Mouse (Mus musculus) kidney, postnatal 0 days (tissue): ENCODE measurements around the gene Olfr78. TPM values are rescaled to one million over a fixed set of nuclear protein-coding genes. Genes with fewer than 3 reads are reported as not detected.

Source experiments
- ATAC-seq: fragments of 200-750 bp; cut with Nextera tagmentation; replicated peaks from 2 replicates; pipeline ENCODE4 v1.8.0; 2017; ENCODE audit warnings: low read depth, moderate number of reproducible peaks, moderate TSS enrichment, moderate library complexity; ENCODE audit not compliant: low FRiP score
- DNase-seq: peaks from one replicate; pipeline ENCODE4 v3.0.0-alpha.2; 2016; ENCODE audit warnings: low spot score
- H3K27ac ChIP-seq: fragments of 300-500 bp; sonication (generic); 2 replicates; pipeline ENCODE4 v1.5.1; 2014; ENCODE audit warnings: mild to moderate bottlenecking
- H3K27me3 ChIP-seq: fragments of 300-500 bp; sonication (generic); 2 replicates; pipeline ENCODE4 v1.6.1; 2014; ENCODE audit warnings: low read length, mixed read lengths; ENCODE audit not compliant: insufficient read depth
- H3K36me3 ChIP-seq: fragments of 300-500 bp; sonication (generic); 2 replicates; pipeline ENCODE4 v1.6.1; 2014; ENCODE audit warnings: low read length, mixed read lengths; ENCODE audit not compliant: insufficient read depth
- H3K4me1 ChIP-seq: fragments of 300-500 bp; sonication (generic); replicated peaks from 2 replicates; pipeline ENCODE4 v1.6.1; 2014; ENCODE audit warnings: antibody characterized with exemption, low read length, mixed read lengths; ENCODE audit not compliant: insufficient read depth
- H3K4me2 ChIP-seq: fragments of 300-500 bp; sonication (generic); 2 replicates; pipeline ENCODE4 v1.6.1; 2014; ENCODE audit warnings: mild to moderate bottlenecking, low read length, moderate library complexity, mixed read lengths
- H3K4me3 ChIP-seq: fragments of 300-500 bp; sonication (generic); replicated peaks from 2 replicates; pipeline ENCODE4 v1.5.1; 2014; ENCODE audit warnings: low read depth, low read length
- H3K9ac ChIP-seq: fragments of 300-500 bp; sonication (generic); 2 replicates; pipeline ENCODE4 v1.6.1; 2014; ENCODE audit warnings: low read depth, low read length
- H3K9me3 ChIP-seq: fragments of 300-500 bp; sonication (generic); replicated peaks from 2 replicates; pipeline ENCODE4 v1.6.1; 2016; ENCODE audit warnings: low read length, inconsistent platforms, mixed read lengths
- CTCF ChIP-seq: IDR thresholded peaks from 2 replicates; pipeline ENCODE4 v1.5.1; 2016; ENCODE audit warnings: antibody characterized with exemption, low read depth, mild to moderate bottlenecking, moderate library complexity
- WGBS: fragments of 180-500 bp; shearing (Covaris S2); extraction: QIAGEN DNeasy Blood & Tissue Kit; methylation state at CpG from one replicate; pipeline ENCODE4 v1.1.7; 2014; 5-methylcytosine and 5-hydroxymethylcytosine counted together
- polyA plus RNA-seq: library from polyadenylated mRNA; unstranded; fragments of >200 nt; fragmentation: Nextera tagmentation; extraction: Ambion mirVana; gene quantifications from 2 replicates; pipeline ENCODE4 v1.2.1, GENCODE M21; 2015

Gene Olfr78
- polyA plus RNA-seq = 0.50 and 0.63 TPM in 2 replicates

GRCm38 (mm10) chr7:102759266-102759665 lies at the start of gene Olfr78, which contains the start of gene Olfr560:
TSS of gene Olfr78 (minus strand) at chr7:102759471.
TSS of gene Olfr560 (minus strand) at chr7:102759366.
- TF ChIP-seq CTCF = no peak
- DNase-seq (no peak), ATAC-seq (no peak)
- H3K27me3 ChIP-seq = no peaks in the 10 kb centered on the region
- no peak within 1 kb of the TSS for H3K27ac ChIP-seq
- no peak within 1 kb of the TSS for H3K4me3 ChIP-seq
- no peaks in the 10 kb centered on the region for H3K4me1 ChIP-seq
- no peaks in the 10 kb centered on the region for H3K9me3 ChIP-seq
- no peaks in the 10 kb centered on the region for H3K36me3 ChIP-seq
- H3K4me2 ChIP-seq = no peak within 1 kb of the TSS
- no peak within 1 kb of the TSS for H3K9ac ChIP-seq
- WGBS = 83% methylated on average over 4 of the region's 4 CpGs

GRCm38 (mm10) chr7:102803180-102803579 lies 43.9 kb upstream of the Olfr78 start, which contains the start of gene Olfr564:
TSS of gene Olfr564 (plus strand) at chr7:102803480.
- no peak within 1 kb of the TSS for H3K27ac ChIP-seq
- TF ChIP-seq CTCF = no peak
- no peaks in the 10 kb centered on the region for H3K4me1 ChIP-seq
- H3K4me3 ChIP-seq = no peak within 1 kb of the TSS
- H3K4me2 ChIP-seq = no peak within 1 kb of the TSS
- H3K9ac ChIP-seq = no peak within 1 kb of the TSS
- no peaks in the 10 kb centered on the region for H3K27me3 ChIP-seq
- no peak for DNase-seq
- no peak for ATAC-seq
- H3K9me3 ChIP-seq = no peaks in the 10 kb centered on the region
- H3K36me3 ChIP-seq = no peaks in the 10 kb centered on the region

DNA sequence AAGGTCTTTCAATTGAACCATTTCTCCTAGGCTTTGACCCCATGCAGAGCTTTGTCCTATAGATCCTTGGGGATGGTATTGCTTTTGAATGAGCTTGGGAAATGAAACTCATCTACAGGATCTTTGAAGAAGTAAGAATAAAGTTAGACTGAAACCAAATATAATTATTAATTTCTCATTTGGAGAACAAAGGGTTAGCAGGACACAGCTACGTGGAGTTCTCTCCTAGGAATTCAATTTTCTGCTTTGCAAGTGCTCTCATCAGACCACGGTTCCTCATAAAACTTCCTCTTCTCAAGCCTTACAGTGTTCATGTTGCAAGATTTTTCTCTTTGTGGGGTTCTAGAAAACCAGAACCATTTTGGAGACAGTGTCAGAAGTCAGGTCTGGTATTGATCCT lies 11.7 kb upstream of the Olfr78 start, which contains the start of gene Olfr561:
Gene Olfr561, plus strand, starts transcription at position 301 of the 400 bp plus-strand sequence.
- Histone ChIP-seq H3K4me3 (no peak within 1 kb of the TSS), H3K27ac (no peak within 1 kb of the TSS), H3K36me3 (no peaks in the 10 kb centered on the region), H3K4me1 (no peaks in the 10 kb centered on the region), H3K9ac (no peak within 1 kb of the TSS), H3K4me2 (no peak within 1 kb of the TSS), H3K9me3 (no peaks in the 10 kb centered on the region), H3K27me3 (no peaks in the 10 kb centered on the region)
- ATAC-seq (no peak), DNase-seq (no peak)
- 66% methylated on average over 2 of the region's 2 CpGs for WGBS
- TF ChIP-seq CTCF = no peak

- no peak overlapping the region for H3K4me3 ChIP-seq
- H3K9ac ChIP-seq = no peak overlapping the region
- H3K27ac ChIP-seq = no peak overlapping the region
- ATAC-seq = no peak
- TF ChIP-seq CTCF = peak; percentile 44; the same call in 1 of the 2 replicates
- no peaks in the 10 kb centered on the region for H3K27me3 ChIP-seq
- no peak for DNase-seq
- no peaks in the 10 kb centered on the region for H3K9me3 ChIP-seq
- 6% methylated on average over 1 of the region's 1 CpGs for whole genome bisulfite sequencing
- H3K4me1 ChIP-seq = no peaks in the 10 kb centered on the region
- no peak overlapping the region for H3K4me2 ChIP-seq
- no peaks in the 10 kb centered on the region for H3K36me3 ChIP-seq
These were observed 7.2 kb downstream of the Olfr78 start for GRCm38 (mm10) chr7:102752086-102752485.

GRCm38 (mm10) chr7:102737705-102738104 lies 21.6 kb downstream of the Olfr78 start:
- H3K9ac ChIP-seq = no peak overlapping the region
- H3K4me1 ChIP-seq = no peaks in the 10 kb centered on the region
- no peak overlapping the region for H3K27ac ChIP-seq
- WGBS = 27% methylated on average over 2 of the region's 2 CpGs
- no peaks in the 10 kb centered on the region for H3K27me3 ChIP-seq
- H3K36me3 ChIP-seq = no peaks in the 10 kb centered on the region
- H3K4me2 ChIP-seq = no peak overlapping the region
- ATAC-seq = no peak
- H3K9me3 ChIP-seq = no peaks in the 10 kb centered on the region
- no peak for DNase-seq
- TF ChIP-seq CTCF = no peak
- H3K4me3 ChIP-seq = no peak overlapping the region

DNA sequence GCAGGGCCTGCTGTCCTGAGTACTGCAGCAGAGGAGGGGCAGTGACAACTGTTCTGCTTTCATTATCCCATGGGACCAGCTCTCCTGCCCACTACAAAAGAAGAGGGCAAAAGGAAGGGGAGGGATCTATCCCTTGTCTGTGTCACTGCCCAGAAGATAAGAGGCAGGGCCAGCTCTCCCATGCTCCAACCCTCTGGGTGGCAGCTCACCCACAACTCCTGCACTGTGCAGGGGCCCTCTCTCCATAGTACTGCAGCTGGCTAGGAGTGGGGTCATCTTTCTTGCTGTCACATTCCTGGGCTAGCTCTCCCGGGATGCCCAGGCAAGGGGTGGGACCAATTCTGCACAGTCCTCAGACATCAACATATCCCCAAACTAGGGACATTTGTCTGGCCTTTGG lies 25.5 kb downstream of the Olfr78 start:
- Histone ChIP-seq H3K9me3 (no peaks in the 10 kb centered on the region), H3K4me1 (no peaks in the 10 kb centered on the region), H3K4me2 (no peak overlapping the region), H3K27me3 (no peaks in the 10 kb centered on the region), H3K4me3 (no peak overlapping the region), H3K9ac (no peak overlapping the region), H3K27ac (no peak overlapping the region), H3K36me3 (no peaks in the 10 kb centered on the region)
- 17% methylated on average over 1 of the region's 1 CpGs for WGBS
- TF ChIP-seq CTCF = no peak
- DNase-seq (no peak), ATAC-seq (no peak)

DNA sequence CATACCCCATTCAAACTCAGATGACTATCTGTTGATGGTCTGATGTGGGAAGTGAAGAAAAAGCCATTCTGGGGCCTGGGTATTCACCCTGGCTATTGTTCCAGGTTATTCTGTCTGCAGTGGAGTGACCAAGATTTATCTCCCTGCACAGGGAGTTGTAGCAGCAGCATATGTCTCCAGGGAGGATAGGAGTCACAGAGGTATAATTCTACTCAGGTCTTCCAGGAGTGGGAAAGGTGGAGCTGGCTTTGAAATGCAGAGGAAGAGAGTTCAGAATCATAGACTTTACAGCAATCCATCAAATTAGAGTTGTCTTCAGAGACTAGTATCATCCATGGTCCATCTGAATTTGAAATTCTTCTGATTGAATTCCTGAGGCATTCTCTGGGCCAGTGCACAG lies 31.9 kb downstream of the Olfr78 start, which contains the start of gene Olfr559:
Gene Olfr559, minus strand, starts transcription at position 101 of the 400 bp plus-strand sequence.
- Histone ChIP-seq H3K4me3 (no peak within 1 kb of the TSS), H3K4me1 (no peaks in the 10 kb centered on the region), H3K27me3 (no peaks in the 10 kb centered on the region), H3K36me3 (no peaks in the 10 kb centered on the region), H3K9ac (no peak within 1 kb of the TSS), H3K27ac (no peak within 1 kb of the TSS), H3K4me2 (no peak within 1 kb of the TSS), H3K9me3 (no peaks in the 10 kb centered on the region)
- DNase-seq = no peak
- ATAC-seq = no peak
- no peak for TF ChIP-seq CTCF
